Mouse (Mus musculus) heart, embryonic 11.5 days (tissue): Measurements from ENCODE around the gene Tead2. TPM values are rescaled to one million over a fixed set of nuclear protein-coding genes. Genes with fewer than 3 reads are reported as not detected.
"Not testable (repeated sequence)": the region's sequence is repeated elsewhere in the genome, so short reads cannot be mapped to it uniquely, and the experiment has no call there.

ENCODE experiments used
- ATAC-seq: fragments of 200-750 bp; cut with Nextera tagmentation; replicated peaks from 2 replicates; pipeline ENCODE4 v1.8.0; 2017; ENCODE audit warnings: moderate library complexity; ENCODE audit not compliant: insufficient number of reproducible peaks, low FRiP score, low TSS enrichment
- H3K27ac ChIP-seq: fragments of 300-500 bp; sonication (generic); 2 replicates; pipeline ENCODE4 v1.5.1; 2014; ENCODE audit warnings: mild to moderate bottlenecking, low read depth, low read length
- H3K27me3 ChIP-seq: fragments of 300-500 bp; sonication (generic); 2 replicates; pipeline ENCODE4 v1.6.1; 2014; ENCODE audit warnings: mild to moderate bottlenecking, low read length, mixed read lengths; ENCODE audit not compliant: control insufficient read depth, insufficient read depth
- H3K36me3 ChIP-seq: fragments of 300-500 bp; sonication (generic); 2 replicates; pipeline ENCODE4 v1.6.1; 2014; ENCODE audit warnings: mild to moderate bottlenecking, low read length, moderate library complexity, mixed read lengths; ENCODE audit not compliant: control insufficient read depth, insufficient read depth
- H3K4me1 ChIP-seq: fragments of 300-500 bp; sonication (generic); 2 replicates; pipeline ENCODE4 v1.6.1; 2014; ENCODE audit warnings: low read length; ENCODE audit not compliant: control insufficient read depth, insufficient read depth
- H3K4me2 ChIP-seq: fragments of 300-500 bp; sonication (generic); 2 replicates; pipeline ENCODE4 v1.6.1; 2014; ENCODE audit warnings: mild to moderate bottlenecking, moderate library complexity
- H3K4me3 ChIP-seq: fragments of 300-500 bp; sonication (generic); 2 replicates; pipeline ENCODE4 v1.5.1; 2014; ENCODE audit warnings: low read depth, low read length
- H3K9ac ChIP-seq: fragments of 300-500 bp; sonication (generic); 2 replicates; pipeline ENCODE4 v1.6.1; 2014; ENCODE audit warnings: mild to moderate bottlenecking, low read depth, low read length, moderate library complexity
- H3K9me3 ChIP-seq: fragments of 300-500 bp; sonication (generic); replicated peaks from 2 replicates; pipeline ENCODE4 v1.6.1; 2016; ENCODE audit warnings: low read length; ENCODE audit not compliant: control insufficient read depth
- WGBS: fragments of 180-500 bp; shearing (Covaris S2); extraction: QIAGEN DNeasy Blood & Tissue Kit; methylation state at CpG from one replicate; pipeline ENCODE4 v1.1.7; 2014; ENCODE audit not compliant: insufficient replicate concordance; 5-methylcytosine and 5-hydroxymethylcytosine counted together
- polyA plus RNA-seq: library from polyadenylated mRNA; unstranded; fragments of >200 nt; fragmentation: Nextera tagmentation; extraction: Ambion mirVana; gene quantifications from 2 replicates; pipeline ENCODE4 v1.2.1, GENCODE M21; 2014

The Tead2 gene
- polyA plus RNA-seq, 1 experiment from 2014 or later = 129 TPM

DNA sequence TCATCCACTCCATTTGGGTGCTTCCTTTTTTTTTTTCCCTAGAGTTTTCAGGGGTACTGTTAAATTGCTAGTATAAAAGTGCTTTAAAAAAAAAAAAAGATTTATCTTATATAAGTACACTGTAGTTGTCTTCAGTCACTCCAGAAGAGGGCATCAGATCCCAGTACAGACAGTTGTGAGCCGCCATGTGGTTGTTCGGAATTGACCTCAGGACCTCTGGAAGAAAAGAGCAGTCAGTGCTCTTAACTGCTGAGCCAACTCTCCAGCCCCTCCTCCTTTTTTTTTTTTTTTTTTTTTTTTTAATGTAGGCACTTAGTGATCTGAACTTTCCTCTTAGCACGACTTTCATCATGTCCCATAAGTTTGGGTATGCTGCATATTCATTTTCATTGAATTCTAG lies 32.1 kb downstream of the Tead2 start:
- no peak for ATAC-seq
- Histone ChIP-seq H3K36me3 (no peaks in the 10 kb centered on the region), H3K9me3 (no peaks in the 10 kb centered on the region), H3K27ac (no peak overlapping the region), H3K9ac (no peak overlapping the region), H3K4me2 (no peak overlapping the region), H3K27me3 (no peaks in the 10 kb centered on the region), H3K4me1 (no peaks in the 10 kb centered on the region), H3K4me3 (no peak overlapping the region)
- WGBS = 35% methylated on average over 3 of the region's 3 CpGs

DNA sequence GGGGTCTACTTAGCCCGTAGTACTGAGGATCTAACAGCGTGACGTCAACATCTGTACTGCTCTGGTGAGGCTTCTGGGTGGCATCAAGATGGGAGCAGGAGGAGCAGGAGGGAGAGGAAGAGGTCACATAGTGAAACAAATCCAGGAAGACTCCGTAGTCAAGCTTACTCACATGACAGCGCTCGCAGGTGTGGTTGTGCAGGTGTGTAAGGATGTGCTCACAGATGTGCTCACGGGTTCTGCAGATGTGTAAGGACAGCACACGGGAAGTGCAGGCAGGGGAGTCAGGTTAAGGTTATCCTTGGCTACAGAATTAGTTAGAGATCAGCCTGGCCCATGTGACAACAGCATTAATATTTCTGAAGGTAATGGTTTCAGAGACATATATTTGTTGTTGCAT lies 38.3 kb downstream of the Tead2 start:
- no peak for ATAC-seq
- Histone ChIP-seq H3K9me3 (no peaks in the 10 kb centered on the region), H3K27ac (no peak overlapping the region), H3K27me3 (no peaks in the 10 kb centered on the region), H3K9ac (no peak overlapping the region), H3K4me1 (no peaks in the 10 kb centered on the region), H3K4me2 (no peak overlapping the region), H3K4me3 (no peak overlapping the region), H3K36me3 (no peaks in the 10 kb centered on the region)
- WGBS = 81% methylated on average over 8 of the region's 8 CpGs

DNA sequence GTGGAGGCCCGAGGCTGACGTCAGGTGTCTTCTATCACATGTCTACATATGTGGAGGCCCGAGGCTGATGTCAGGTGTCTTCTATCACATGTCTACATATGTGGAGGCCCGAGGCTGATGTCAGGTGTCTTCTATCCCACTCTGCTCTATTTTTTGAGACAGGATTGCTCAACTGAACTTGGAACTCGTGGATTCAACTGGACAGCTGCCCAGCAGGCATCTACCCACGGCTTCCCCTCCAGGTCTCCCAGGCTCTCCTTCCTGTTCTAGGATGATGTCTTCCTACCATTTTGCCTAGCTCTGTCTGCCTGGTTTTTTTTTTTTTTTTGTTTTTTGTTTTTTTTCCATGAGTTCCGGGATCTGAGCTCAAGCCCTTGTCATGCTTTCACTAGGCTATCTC lies 40.3 kb downstream of the Tead2 start:
- H3K4me3 ChIP-seq, ATAC-seq, H3K9me3 ChIP-seq, H3K4me1 ChIP-seq, H3K9ac ChIP-seq, H3K36me3 ChIP-seq, H3K4me2 ChIP-seq, H3K27me3 ChIP-seq, H3K27ac ChIP-seq: not testable (repeated sequence)
- 74% methylated on average over 5 of the region's 7 CpGs for WGBS

DNA sequence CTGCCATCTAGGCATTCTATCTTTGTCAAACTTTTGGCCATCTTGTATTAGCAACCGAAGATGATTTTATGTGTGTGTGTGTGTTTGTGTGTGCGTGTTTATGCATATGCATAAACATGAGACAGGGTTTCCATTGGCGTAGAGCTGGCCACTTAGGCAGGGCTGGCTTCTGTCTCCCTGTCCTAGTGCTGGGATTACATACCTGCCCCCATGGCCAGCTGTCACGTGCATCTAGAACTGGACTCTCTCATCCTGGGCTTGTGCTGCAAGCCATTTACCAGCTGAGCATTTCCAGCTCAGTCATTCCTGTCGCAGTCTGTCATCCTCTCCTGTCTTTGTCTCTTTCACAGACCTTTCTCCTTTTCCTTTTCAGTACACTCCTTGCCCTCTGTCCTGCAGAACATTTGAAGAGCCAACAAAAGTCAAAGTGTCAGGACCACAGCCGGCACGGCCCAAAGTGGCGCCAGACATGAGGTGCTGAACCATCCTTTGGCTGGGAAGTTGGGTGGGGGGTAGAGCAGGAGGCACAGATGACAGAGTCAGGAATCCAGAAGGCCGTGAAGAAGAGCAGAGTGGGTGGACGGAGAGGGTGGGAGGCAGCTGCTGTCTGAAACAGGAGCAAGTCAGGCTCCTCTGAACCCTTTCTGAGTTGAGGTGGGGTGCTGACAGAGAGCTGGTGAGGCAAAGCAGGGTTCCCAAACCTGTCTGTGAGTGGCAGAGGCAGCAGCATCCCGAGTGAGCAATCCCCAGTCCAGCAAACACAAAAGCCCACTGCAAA lies 41.7 kb downstream of the Tead2 start:
- no peak overlapping the region; the same call in 1 of the 2 replicates for H3K9ac ChIP-seq
- H3K4me2 ChIP-seq = no peak overlapping the region
- H3K4me1 ChIP-seq = peaks cover 9% of the 10 kb centered on the region; the same call in 1 of the 2 replicates
- H3K36me3 ChIP-seq = no peaks in the 10 kb centered on the region
- no peak overlapping the region for H3K27ac ChIP-seq
- no peak overlapping the region for H3K4me3 ChIP-seq
- peaks cover 3% of the 10 kb centered on the region for H3K27me3 ChIP-seq
- 45% methylated on average over 11 of the region's 11 CpGs for WGBS
- no peak for ATAC-seq
- H3K9me3 ChIP-seq = no peaks in the 10 kb centered on the region

DNA sequence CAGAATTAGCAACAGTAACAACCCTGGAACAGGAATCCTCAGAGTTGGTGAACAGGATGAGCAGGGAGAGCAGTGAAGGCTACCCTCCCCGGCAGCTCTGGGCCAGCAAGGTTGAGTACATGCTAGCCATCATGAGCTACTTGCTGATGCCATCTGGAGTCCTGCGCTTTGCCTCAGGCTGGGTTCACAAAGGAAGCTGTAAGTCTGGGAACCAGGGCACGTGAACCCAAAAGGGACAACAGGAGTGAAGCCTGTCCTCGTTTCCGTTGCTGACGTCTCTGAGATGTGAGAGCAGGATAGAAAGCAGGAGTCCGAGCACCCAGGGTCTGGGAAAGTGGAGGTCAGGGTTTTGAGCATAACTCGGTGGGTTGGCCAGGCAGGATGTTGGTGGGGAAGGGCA lies 43.7 kb downstream of the Tead2 start:
- Histone ChIP-seq H3K36me3 (no peaks in the 10 kb centered on the region), H3K4me1 (peaks cover 16% of the 10 kb centered on the region; the same call in 1 of the 2 replicates), H3K27me3 (peaks cover 3% of the 10 kb centered on the region), H3K4me3 (no peak overlapping the region), H3K27ac (no peak overlapping the region), H3K9ac (no peak overlapping the region), H3K9me3 (no peaks in the 10 kb centered on the region), H3K4me2 (no peak overlapping the region)
- 77% methylated on average over 8 of the region's 8 CpGs for WGBS
- no peak for ATAC-seq

DNA sequence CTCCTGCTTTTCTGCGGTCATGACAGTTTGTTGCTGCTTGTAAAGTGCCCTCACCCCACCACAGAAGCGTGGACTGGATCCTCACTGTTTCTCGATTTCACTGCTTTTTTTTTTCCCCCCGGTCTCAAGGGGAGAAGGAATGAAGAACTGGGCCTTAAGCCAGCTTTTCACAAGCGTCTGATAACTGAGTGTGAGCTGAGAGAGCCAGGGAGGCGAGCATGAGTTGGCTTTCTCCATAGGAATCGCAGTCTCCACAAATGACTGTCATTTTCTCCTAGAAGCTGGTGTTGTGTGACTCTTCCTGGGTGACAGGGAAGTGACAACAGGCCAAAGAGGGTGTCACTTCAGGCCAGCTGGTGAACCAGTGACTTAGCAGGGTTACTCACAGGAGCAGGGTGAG lies 46.7 kb downstream of the Tead2 start:
- ATAC-seq = no peak
- no peak overlapping the region for H3K9ac ChIP-seq

DNA sequence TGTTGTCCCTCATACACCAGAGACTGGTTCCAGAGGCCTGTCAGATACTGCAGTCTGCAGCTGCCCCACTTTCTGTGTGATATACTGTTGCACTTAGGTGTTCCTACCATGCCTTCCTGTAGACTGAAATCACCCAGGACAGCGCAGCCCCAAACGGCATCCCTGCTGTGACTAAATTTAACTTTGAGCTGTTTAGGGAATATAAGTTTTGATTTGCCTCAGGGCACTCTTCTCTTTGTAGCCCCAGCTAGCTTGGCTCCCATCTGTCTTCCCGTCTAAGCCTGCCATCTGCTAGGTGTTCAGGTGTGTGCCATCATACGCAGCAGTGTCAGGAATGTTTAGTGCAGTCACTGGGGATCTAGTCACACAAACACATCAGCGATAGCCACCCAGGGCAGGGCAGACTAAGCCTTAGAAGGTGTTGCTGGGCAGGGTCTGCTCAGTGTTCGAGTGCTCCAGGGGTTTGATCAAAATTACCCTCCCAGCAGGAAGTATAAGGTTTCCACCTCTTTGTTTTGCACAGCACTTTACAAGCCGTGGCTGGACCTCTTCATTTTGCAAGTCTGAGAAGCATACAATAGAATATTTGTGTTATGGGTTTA lies 47.6 kb downstream of the Tead2 start:
- Histone ChIP-seq H3K36me3 (no peaks in the 10 kb centered on the region), H3K4me3 (no peak overlapping the region), H3K9me3 (no peaks in the 10 kb centered on the region), H3K9ac (no peak overlapping the region), H3K4me2 (no peak overlapping the region), H3K27ac (peak overlapping the region; percentile 64; the same call in 1 of the 2 replicates), H3K27me3 (peaks cover 9% of the 10 kb centered on the region), H3K4me1 (peaks cover 16% of the 10 kb centered on the region; the same call in 1 of the 2 replicates)
- 59% methylated on average over 7 of the region's 7 CpGs for WGBS
- no peak for ATAC-seq

More for the DNA sequence above, 46.7 kb downstream of the Tead2 start:
- H3K36me3 ChIP-seq = no peaks in the 10 kb centered on the region
- 0 out of 2 replicates have a peak overlapping the region, but pooled peaks have one; percentile 6 for H3K4me2 ChIP-seq
- WGBS = 28% methylated on average over 7 of the region's 7 CpGs
- peaks cover 16% of the 10 kb centered on the region; the same call in 1 of the 2 replicates for H3K4me1 ChIP-seq
- no peak overlapping the region for H3K4me3 ChIP-seq
- H3K27me3 ChIP-seq = peaks cover 3% of the 10 kb centered on the region
- H3K27ac ChIP-seq = peak overlapping the region; percentile 64
- H3K9me3 ChIP-seq = no peaks in the 10 kb centered on the region

DNA sequence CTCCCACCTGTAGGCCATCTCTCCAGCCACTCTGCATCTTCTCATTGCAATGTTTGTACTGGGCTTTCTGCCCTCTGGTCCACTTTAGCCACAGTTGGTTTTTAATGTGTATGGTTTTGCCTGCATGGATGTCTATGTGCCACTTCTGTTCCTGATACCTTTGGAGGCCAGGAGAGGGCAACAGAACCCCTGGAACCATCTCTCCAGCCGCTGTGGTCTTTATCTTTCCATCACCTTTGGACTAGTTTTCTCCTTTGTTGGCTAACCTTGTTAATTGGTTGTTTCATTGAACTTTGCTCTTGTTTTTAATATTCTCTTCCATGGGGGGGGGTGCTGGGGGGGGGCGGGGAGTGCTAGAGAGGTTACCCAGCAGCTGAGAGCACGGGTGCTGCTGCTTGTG lies 48.8 kb downstream of the Tead2 start:
- Histone ChIP-seq H3K4me2 (no peak overlapping the region), H3K4me1 (peaks cover 16% of the 10 kb centered on the region; the same call in 1 of the 2 replicates), H3K9me3 (no peaks in the 10 kb centered on the region), H3K9ac (no peak overlapping the region), H3K27me3 (peaks cover 15% of the 10 kb centered on the region), H3K36me3 (no peaks in the 10 kb centered on the region), H3K4me3 (no peak overlapping the region), H3K27ac (no peak overlapping the region)
- 58% methylated on average over 3 of the region's 3 CpGs for WGBS
- no peak for ATAC-seq
